Mouse (Mus musculus) small intestine, adult 2 months (tissue): Measurements from ENCODE around the gene Osbpl2. TPM values are rescaled to one million over a fixed set of nuclear protein-coding genes. Genes with fewer than 3 reads are reported as not detected.

Experiments used
- H3K27ac ChIP-seq: fragments of 200-500 bp; 2 replicates; pipeline ENCODE4 v1.5.1; 2012; ENCODE audit warnings: low read depth, low read length, control low read depth, inconsistent platforms; ENCODE audit not compliant: insufficient read depth
- H3K27me3 ChIP-seq: fragments of 200-500 bp; 2 replicates; pipeline ENCODE4 v1.6.1; 2012; ENCODE audit warnings: mild to moderate bottlenecking, moderate library complexity, low read length, inconsistent platforms; ENCODE audit not compliant: control insufficient read depth, insufficient read depth
- H3K36me3 ChIP-seq: fragments of 200-500 bp; 2 replicates; pipeline ENCODE4 v1.6.1; 2012; ENCODE audit warnings: mild to moderate bottlenecking, low read length, control low read depth, inconsistent platforms; ENCODE audit not compliant: control insufficient read depth, insufficient read depth
- H3K4me1 ChIP-seq: fragments of 200-500 bp; 2 replicates; pipeline ENCODE4 v1.6.1; 2012; ENCODE audit warnings: low read length, inconsistent platforms, mixed read lengths; ENCODE audit not compliant: control insufficient read depth, insufficient read depth, insufficient read length
- H3K4me3 ChIP-seq: fragments of 200-500 bp; 2 replicates; pipeline ENCODE4 v1.5.1; 2012; ENCODE audit warnings: low read depth, mild to moderate bottlenecking, control low read depth, inconsistent platforms, low read length, moderate library complexity
- CTCF ChIP-seq: fragments of 200-500 bp; IDR thresholded peaks from 2 replicates; pipeline ENCODE4 v1.5.1; 2012; ENCODE audit warnings: low read depth, mild to moderate bottlenecking, control low read depth, inconsistent platforms, low read length, moderate library complexity, mixed read lengths; ENCODE audit not compliant: insufficient replicate concordance, insufficient read length; ENCODE audit errors: extremely low read depth
- POLR2A ChIP-seq: fragments of 200-500 bp; IDR thresholded peaks from 2 replicates; pipeline ENCODE4 v1.6.1; 2012; ENCODE audit warnings: low read depth, mild to moderate bottlenecking, control low read depth, inconsistent platforms, low read length, moderate library complexity
- WGBS: fragments of 180-500 bp; shearing (Covaris S2); methylation state at CpG from one replicate; pipeline ENCODE4 v1.1.7; 2018; 5-methylcytosine and 5-hydroxymethylcytosine counted together
- polyA plus RNA-seq: library from polyadenylated mRNA; depleted of rRNA; stranded (reverse); fragments of >200 nt; gene quantifications from 2 replicates; pipeline ENCODE4 v1.2.3, GENCODE M21; 2012

Osbpl2 gene
- polyA plus RNA-seq, 1 experiment, result 18.1 TPM

GRCm38 (mm10) chr2:180097585-180097984 lies 21.5 kb upstream of the Osbpl2 start:
- Histone ChIP-seq H3K27me3 (peaks cover 27% of the 10 kb centered on the region), H3K27ac (no peak overlapping the region), H3K4me3 (no peak overlapping the region), H3K4me1 (peaks cover 2% of the 10 kb centered on the region; the same call in 1 of the 2 replicates), H3K36me3 (no peaks in the 10 kb centered on the region)
- TF ChIP-seq POLR2A, result no peak
- WGBS, result 36% methylated on average over 3 of the region's 3 CpGs

DNA sequence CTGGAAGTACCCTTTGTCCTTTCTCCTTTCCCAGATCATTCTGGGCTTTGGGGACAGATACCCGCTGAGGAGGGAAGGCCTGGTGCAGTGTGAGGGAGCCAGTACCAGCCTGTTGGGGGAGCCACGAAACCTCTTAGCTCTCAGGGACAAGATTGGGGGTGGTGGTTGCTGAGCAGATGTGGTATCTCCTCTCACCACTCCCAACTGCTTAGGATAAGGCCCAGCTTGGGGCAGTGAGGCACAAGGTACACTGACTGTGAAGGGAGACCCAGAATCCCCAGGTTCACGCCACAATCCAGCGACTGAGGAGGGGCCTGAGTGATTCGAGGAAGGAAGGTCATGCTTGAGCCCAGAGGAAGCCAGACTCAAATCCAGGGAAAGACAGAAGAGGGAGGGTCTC lies 20.9 kb upstream of the Osbpl2 start:
- 45% methylated on average over 5 of the region's 5 CpGs for WGBS
- Histone ChIP-seq H3K27me3 (peaks cover 33% of the 10 kb centered on the region), H3K4me3 (no peak overlapping the region)

DNA sequence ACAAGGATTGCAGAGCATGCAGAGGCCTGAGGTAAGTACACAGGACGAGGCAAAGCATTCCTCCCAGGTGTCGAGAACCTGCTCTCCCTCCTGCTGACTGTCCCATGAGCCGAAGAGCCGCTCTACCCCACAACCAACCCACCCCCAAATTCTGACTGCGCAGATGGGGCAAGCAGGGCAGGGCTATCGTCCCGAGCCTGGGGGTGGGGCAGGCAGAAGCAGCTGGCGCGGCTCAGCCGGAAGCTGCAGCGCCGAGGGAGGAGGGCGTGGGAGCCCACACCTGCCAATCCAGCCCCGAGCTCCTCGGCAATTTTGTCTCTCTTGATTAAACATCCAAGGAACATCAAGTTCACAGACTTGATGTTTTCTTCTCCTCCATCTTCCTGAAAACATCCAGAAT lies 19.6 kb upstream of the Osbpl2 start:
- Histone ChIP-seq H3K4me1 (peaks cover 10% of the 10 kb centered on the region), H3K36me3 (no peaks in the 10 kb centered on the region), H3K4me3 (no peak overlapping the region), H3K27ac (no peak overlapping the region), H3K27me3 (peaks cover 47% of the 10 kb centered on the region)
- WGBS, result 6% methylated on average over 15 of the region's 15 CpGs
- TF ChIP-seq CTCF (no peak), POLR2A (no peak)

More for the DNA sequence above, 20.9 kb upstream of the Osbpl2 start:
- Histone ChIP-seq H3K4me1 (peaks cover 2% of the 10 kb centered on the region; the same call in 1 of the 2 replicates), H3K36me3 (no peaks in the 10 kb centered on the region), H3K27ac (no peak overlapping the region)
- TF ChIP-seq POLR2A (no peak), CTCF (no peak)

DNA sequence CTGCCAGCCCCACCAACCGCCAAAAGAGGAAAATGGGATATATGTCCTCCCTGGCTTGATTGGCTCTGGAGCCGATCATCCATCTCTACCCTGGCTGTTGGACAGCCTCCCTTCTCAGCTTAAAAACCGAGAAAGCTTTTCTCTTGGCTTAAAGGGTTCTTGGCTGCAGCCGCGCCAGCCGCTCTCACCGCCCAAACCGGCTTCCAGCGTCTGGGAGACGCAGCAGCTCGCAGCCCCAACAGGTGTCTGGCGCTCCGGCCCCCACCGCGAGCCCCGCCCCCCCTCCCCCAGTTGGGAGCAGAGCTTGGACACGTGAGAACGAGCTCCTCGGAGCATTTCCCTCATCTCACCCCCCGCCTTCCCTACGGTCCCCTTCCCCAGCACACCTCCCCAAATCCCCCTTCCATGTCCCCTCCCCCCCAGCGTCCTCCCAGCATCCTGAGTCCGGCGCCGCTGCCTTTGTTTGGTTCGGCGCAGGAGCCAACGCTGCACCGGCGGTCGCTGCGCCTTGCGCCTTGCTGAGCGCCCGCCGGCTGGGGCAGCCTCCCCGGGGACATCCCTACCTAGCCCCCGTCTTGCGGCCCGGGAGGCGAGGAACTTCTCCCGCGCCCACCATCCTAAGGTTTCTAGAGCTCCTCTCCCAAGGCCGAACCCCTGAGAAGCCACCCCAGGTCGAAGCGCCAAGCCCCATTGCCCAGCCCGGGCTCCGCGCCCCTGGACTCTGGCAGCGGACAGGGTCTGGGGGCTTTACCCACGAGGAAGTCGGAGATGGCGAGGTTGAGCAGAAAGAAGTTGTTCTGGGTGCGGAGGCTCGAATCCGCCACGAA lies 15.7 kb upstream of the Osbpl2 start:
- 2% methylated on average over 55 of the region's 57 CpGs for WGBS
- no peaks in the 10 kb centered on the region for H3K36me3 ChIP-seq
- TF ChIP-seq POLR2A, result no peak
- no peak for TF ChIP-seq CTCF
- H3K27ac ChIP-seq, result no peak overlapping the region
- peak overlapping the region; percentile 63 for H3K4me3 ChIP-seq
- peaks cover 12% of the 10 kb centered on the region for H3K4me1 ChIP-seq
- peaks cover 58% of the 10 kb centered on the region for H3K27me3 ChIP-seq

GRCm38 (mm10) chr2:180103978-180104658 lies 15.0 kb upstream of the Osbpl2 start, which contains the start of gene Hrh3:
Gene Hrh3 (minus strand): TSS chr2:180104488.
- under 1% methylated on average over 71 of the region's 87 CpGs for WGBS
- TF ChIP-seq POLR2A (no peak), CTCF (no peak)
- H3K36me3 ChIP-seq, result no peaks in the 10 kb centered on the region
- peak within 1 kb of the TSS; percentile 63 for H3K4me3 ChIP-seq
- peaks cover 58% of the 10 kb centered on the region for H3K27me3 ChIP-seq
- peaks cover 12% of the 10 kb centered on the region for H3K4me1 ChIP-seq
- H3K27ac ChIP-seq, result no peak within 1 kb of the TSS

DNA sequence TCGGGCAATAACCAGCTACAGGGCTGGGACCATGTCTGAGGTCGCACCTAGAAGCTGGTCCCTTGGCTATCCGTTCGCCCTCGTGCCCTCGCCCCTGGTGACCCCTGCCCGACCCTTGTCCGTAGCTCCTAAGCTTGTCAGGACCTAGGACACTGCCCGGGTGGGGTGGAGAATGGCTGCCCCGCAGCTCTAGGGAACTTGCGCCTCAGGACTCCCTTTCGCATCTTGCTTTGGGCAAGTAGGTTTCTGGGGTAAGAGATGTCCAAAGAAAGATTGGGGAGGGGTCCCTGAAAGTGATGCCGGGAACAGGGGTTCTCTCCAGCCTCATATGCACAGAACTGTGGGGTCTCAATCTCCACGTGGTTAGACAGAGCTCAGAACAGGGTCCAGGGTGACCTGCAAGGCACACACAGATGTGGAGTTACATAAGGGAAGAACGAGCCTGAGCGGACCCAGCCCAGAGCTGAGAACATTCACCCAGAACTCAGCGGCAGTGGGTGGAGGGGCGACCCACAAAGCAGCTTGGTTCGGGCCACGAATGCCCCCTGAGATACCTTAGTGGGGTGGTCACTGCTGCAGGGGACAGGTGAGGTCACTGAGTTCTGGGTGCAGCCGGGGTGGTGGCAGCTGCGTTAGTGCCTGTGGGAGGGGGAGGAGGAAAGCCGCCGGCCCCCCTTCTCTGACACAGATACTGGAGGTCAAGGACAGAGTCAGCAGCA lies 14.3 kb upstream of the Osbpl2 start:
- Histone ChIP-seq H3K4me3 (peak overlapping the region; percentile 28; the same call in 1 of the 2 replicates), H3K4me1 (peaks cover 10% of the 10 kb centered on the region), H3K27me3 (peaks cover 57% of the 10 kb centered on the region), H3K27ac (no peak overlapping the region), H3K36me3 (no peaks in the 10 kb centered on the region)
- TF ChIP-seq POLR2A (no peak), CTCF (no peak)
- WGBS, result 11% methylated on average over 24 of the region's 24 CpGs

GRCm38 (mm10) chr2:180105441-180106190 lies 13.5 kb upstream of the Osbpl2 start:
- Histone ChIP-seq H3K27me3 (peaks cover 49% of the 10 kb centered on the region), H3K27ac (no peak overlapping the region), H3K4me3 (no peak overlapping the region), H3K36me3 (no peaks in the 10 kb centered on the region), H3K4me1 (peaks cover 10% of the 10 kb centered on the region)
- TF ChIP-seq CTCF, result no peak
- no peak for TF ChIP-seq POLR2A
- WGBS, result 30% methylated on average over 8 of the region's 8 CpGs
